Mouse (Mus musculus) layer of hippocampus, postnatal 14 days (tissue): ENCODE results near the gene Pcyt1a. TPM values are rescaled to one million over a fixed set of nuclear protein-coding genes. Genes with fewer than 3 reads are reported as not detected.
"Not testable (repeated sequence)": the region's sequence is repeated elsewhere in the genome, so short reads cannot be mapped to it uniquely, and the experiment has no call there.

Experiments used
- DNase-seq, 2 experiments: peaks; one replicate each; pipeline ENCODE4 v3.0.0; 2021 to 2022; ENCODE audit warnings: low spot score in 2 of 2, mixed read lengths in 1 of 2
- total RNA-seq, 2 experiments: library from RNA; stranded (reverse); gene quantifications; 2 replicates each; pipeline ENCODE4 v1.2.3; 2021

Pcyt1a gene
- total RNA-seq, 2 experiments from 2014 or later: 43.6 to 46.5 TPM

DNA sequence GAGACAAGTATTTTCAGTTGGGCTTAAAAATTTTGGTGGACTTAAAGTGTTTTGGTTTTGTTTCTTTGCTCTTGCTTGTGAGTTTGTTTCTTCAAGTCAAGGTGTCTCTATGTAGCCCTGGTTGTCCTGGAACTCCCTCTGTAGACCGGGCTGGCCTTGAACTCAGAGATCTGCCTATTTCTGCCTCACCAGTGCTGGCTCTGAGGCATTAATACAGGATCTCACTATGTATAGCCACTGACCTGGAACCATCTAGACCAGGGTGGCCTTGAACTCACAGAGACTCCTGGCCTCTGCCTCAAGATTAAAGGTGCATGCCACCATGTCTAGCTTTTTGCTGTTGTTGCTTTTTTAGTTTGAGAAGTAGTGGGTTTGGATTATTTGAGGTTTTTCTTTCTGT, 1.2 kb downstream of the Pcyt1a start:
- no peak for DNase-seq

DNA sequence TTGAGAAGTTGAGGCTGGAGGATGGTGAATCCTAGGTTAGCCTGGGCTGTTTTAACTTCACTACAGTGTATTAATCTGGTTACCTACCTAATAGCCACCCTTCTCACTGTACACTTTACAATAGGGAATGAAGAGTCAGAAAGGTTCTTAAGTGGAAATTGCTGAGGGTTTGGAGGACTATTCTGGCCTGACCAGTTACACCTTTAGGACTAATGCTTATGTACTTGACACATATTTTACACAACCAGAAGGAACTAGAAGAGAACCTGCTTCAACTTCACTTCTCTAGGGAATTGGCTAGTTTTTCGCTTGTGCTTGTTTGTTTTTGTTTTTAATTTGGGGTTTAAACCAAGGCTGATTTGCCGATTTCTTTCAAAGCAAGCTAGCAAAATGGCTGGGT, 2.4 kb downstream of the Pcyt1a start:
- DNase-seq: no peak

GRCm38 (mm10) chr16:32434066-32434465, 3.3 kb downstream of the Pcyt1a start:
- DNase-seq: no peak

- no peak for DNase-seq
Measured at GRCm38 (mm10) chr16:32434691-32435090, 4.0 kb downstream of the Pcyt1a start.

DNA sequence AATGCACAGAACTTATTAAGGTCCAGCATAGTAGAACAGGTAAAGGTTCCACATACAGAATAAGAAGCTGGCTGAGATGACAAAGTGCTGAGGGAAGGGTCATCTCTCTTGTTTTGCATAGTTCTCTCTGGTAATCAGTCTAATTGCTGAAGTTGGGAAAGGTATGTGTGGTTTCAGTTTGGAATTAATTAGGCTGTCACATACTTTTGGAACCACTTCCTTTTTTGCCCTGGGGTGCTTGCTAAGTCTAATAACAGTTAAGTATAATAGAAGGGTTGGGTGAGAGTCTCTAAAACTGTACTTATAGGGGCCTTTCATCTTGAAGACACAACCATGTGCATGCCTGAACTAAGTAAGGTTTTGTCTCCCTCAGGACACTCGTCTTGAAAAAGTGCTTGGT, 5.9 kb downstream of the Pcyt1a start:
- DNase-seq: no peak

DNA sequence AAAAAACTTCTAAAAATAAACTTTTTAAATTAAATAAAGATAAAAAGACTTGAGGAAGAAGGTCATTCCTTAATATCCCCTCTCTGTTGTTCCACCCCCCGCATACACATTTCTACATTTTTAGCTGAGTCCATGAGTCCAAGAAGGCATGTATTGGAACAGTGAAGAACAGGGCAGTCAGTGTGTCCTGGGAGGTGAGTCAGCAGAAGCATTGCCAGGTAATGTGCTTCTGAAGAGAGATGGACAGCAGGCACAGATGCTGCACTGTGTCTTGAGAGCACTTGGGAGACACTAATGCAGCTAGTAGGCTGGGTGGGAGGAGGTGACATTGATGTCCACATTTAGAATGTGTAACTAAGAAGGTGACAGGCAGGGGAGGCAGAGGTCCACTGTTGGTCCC, 6.5 kb downstream of the Pcyt1a start:
- DNase-seq: no peak

DNA sequence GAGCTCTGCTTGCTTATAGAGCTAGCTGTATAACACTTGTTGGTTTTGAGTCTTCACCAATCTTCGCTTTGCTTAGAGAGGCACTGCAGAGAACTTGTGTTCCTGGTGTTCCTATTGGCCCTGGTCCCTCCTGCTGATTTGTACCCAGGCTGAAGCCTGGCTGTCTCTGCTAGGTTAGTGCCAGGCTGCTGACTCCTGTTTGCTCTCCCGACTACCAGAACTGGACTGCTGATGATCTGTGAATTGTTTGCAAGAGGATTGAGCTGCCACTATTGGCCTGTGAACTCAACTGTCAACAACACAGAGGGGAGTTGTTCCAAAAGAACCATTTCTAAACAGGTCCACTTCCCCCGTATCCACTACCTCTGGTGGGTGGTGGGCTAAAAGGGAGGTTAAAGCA, 10.7 kb downstream of the Pcyt1a start:
- no peak for DNase-seq

GRCm38 (mm10) chr16:32444615-32445014, 13.9 kb downstream of the Pcyt1a start:
- DNase-seq: not testable (repeated sequence)

GRCm38 (mm10) chr16:32445558-32445957, 14.8 kb downstream of the Pcyt1a start:
- DNase-seq: no peak

GRCm38 (mm10) chr16:32446563-32447138, 15.9 kb downstream of the Pcyt1a start:
- DNase-seq: no peak

DNA sequence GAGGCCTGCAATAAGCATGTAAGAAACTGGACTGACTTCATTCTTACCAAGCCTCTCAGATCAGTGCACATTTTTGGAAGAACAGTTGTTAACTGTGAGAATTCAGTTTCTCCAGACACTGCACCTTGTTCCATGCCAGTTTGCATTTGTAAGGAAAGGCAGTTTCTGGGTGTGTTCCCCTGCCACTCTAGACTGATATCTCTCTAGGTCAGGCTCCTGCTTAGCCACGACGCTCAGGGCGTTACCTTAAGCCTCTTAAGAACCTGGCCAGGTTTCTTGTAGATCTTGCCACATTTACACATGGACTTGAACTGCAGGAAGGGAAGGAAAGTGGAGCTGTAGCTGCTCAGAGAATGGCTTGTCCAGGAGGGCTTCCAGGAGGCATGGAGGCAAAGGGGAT, 18.9 kb downstream of the Pcyt1a start:
- DNase-seq: no peak

- DNase-seq: no peak
Measured at GRCm38 (mm10) chr16:32450133-32450532, 19.4 kb downstream of the Pcyt1a start.

- no peak for DNase-seq
Measured at GRCm38 (mm10) chr16:32453102-32453501, 22.4 kb downstream of the Pcyt1a start.

- no peak for DNase-seq
Measured at GRCm38 (mm10) chr16:32454646-32455045, 23.9 kb downstream of the Pcyt1a start.

- no peak for DNase-seq
Measured at GRCm38 (mm10) chr16:32456086-32456485, 25.4 kb downstream of the Pcyt1a start.

DNA sequence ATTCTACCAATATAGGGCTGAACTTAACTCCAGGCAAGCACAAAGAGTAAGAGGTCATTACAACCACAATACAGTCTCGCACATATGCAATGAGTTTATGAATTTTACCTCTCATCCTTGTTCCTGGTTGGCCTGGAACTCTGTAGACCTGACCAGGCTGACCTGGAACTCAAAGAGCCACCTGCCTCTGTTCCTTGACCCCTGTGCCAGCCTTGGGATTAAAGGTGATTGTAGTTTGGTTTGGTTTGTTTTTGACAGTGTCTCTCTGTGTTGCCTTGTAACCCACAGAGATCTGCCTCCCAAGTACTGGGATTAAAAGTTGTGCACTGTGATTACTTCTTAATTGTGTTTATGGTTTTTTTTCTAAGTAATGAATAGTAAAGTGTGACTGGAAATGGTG, 26.0 kb downstream of the Pcyt1a start:
- no peak for DNase-seq

DNA sequence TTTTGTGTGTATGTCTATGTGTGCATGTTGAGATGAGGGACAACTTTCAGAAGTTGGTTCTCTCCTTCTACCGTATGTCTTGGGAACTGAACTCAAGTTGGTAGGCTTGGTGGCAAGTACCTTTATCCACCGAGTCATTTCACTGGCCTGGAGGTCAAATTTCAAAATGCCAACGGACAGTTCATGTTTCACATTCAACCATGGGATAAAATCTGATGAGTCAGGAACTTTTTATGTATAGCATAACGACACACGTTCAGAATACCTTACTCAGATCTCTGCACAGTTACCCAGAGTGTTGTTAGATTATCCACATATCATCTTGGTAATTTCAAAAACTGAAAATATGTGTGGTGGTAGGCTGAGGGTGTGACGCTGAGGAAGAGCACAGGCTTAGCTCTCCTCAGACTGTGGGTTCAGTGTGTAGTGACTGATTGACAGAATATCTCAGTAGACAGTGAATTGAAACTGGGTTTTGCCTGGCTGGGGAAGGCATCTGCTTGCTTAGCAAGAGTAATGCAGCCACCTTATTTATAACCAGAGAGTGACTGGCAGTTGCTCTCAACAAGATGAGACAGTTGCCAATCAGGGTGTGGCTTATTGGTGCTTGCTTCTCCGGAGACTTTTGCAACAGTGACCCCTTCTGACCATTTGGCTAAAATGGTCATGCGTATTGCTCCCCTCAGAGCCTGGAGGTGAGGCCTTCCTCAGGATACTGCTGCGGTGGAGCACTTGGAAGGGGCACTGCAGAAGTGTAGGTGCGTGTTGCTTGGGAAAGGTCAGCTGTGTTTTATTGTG, 27.1 kb downstream of the Pcyt1a start:
- peak; percentile 16 to 65 for DNase-seq

- DNase-seq: no peak
Measured at GRCm38 (mm10) chr16:32460518-32460917, 29.8 kb downstream of the Pcyt1a start.

DNA sequence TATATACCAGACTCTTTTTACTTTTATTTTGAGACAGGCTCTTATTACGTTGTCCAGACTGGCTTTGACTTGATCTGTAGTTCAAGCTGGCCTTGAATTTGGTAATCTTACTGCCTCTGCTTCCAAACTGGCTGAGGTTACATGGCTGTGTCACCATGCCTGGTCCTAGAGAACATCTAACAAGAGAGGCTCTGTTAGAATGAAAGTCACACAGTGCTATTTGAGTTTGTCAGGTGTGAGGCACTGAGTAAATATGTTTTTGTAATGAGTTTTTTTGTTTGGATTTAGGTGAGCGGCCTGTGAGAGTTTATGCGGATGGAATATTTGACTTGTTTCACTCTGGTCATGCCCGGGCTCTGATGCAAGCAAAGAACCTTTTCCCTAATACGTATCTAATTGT, 31.0 kb downstream of the Pcyt1a start:
- no peak for DNase-seq

DNA sequence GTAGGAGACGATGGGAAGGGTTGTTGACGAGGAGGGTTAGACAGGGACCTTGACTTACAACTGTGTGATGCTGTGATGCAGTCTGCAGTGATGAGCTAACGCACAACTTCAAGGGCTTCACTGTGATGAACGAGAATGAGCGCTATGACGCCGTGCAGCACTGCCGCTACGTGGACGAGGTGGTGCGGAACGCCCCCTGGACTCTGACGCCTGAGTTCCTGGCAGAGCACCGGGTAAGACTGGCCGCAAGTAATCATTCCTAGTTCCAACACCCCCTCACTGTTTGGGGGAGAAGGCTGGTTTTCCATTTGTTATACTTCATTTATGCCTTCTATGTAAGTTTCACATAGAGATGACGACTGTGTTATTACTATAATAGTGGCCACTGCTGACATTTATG, 32.2 kb downstream of the Pcyt1a start:
- no peak for DNase-seq

DNA sequence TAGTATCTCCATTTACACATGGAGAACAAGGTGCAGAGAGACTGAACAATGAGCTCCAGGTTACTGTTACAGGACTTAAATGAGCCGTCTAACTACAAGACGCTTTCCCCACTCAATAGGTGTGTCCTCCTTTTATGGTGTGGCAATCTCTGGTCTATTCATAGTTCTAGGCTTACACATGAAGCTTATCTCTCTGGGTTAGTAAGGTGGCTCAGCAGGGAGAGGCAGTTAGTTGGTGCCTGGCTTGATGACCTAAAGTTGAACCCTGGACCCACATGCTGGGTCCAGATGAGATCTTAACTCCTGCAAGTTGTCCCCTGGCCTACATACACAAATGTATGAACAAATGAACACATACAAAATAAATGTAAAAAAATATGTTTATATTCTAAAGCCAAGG, 32.7 kb downstream of the Pcyt1a start:
- DNase-seq: no peak

DNA sequence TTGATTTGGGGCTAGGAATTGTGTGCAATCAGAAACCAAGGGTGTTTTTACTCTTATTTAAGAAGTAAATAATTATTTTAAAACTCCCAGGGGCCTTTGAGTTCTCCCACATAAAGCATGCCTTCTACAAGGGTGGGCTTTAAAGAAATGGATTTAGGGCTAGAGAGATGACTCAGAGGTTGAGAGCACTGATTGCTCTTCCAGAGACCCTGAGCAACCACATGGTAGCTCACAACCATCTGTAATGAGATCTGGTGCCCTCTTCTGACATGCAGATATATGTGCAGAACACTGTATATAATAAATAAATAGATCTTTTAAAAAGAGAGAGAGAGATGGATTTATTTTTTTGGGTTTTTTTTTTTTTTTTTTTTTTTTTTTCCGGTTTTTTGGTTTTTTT, 34.2 kb downstream of the Pcyt1a start:
- no peak for DNase-seq

DNA sequence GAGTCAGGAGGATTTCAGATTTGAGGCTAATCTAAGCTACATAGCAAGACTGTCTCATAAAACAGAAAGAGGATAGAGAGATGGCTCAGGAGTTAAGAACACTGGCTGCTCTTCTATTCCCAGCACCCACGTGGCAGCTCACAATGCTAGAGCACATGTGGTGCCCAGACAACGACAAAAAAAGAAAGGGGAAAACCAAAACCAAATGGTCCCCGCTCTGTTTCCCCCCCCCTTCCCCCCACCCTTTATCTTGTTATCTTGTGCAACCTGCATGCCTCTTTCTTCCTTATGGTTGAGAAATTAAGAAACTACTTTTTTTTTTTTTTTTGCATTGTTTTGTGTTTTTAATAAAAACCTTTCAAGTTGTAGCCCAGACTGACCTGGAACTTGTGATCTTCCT, 37.8 kb downstream of the Pcyt1a start:
- DNase-seq: no peak
